Mouse (Mus musculus): Measurements from ENCODE around the gene Sytl3. TPM values are rescaled to one million over a fixed set of nuclear protein-coding genes. Genes with fewer than 3 reads are reported as not detected.

Sytl3 gene
- polyA plus RNA-seq, 1 experiment from 2014 or later = 0.25 TPM

- DNase-seq (ENCODE audit: low spot score) = no peak
- Histone ChIP-seq H3K27me3 (ENCODE audit: insufficient read depth, poor library complexity, severe bottlenecking) (no peaks in the 10 kb centered on the region), H3K9me3 (no peaks in the 10 kb centered on the region), H3K4me3 (no peak overlapping the region), H3K4me1 (peaks cover 78% of the 10 kb centered on the region), H3K27ac (peak overlapping the region; percentile 69), H3K36me3 (no peaks in the 10 kb centered on the region)
- 79% methylated on average over 4 of the region's 4 CpGs for whole genome bisulfite sequencing
Observed at GRCm38 (mm10) chr17:6764730-6765129, 105.8 kb downstream of the Sytl3 start.

GRCm38 (mm10) chr17:6765886-6766285 is 107.0 kb downstream of the Sytl3 start:
- 23% methylated on average over 2 of the region's 2 CpGs for WGBS
- no peaks in the 10 kb centered on the region for H3K9me3 ChIP-seq
- H3K27ac ChIP-seq = peak overlapping the region; percentile 69
- 0 out of 2 replicates have a peak overlapping the region, but pooled peaks have one; percentile 19 for H3K4me3 ChIP-seq
- no peaks in the 10 kb centered on the region for H3K27me3 ChIP-seq (ENCODE audit: insufficient read depth, poor library complexity, severe bottlenecking)
- no peaks in the 10 kb centered on the region for H3K36me3 ChIP-seq
- H3K4me1 ChIP-seq = peaks cover 77% of the 10 kb centered on the region
- DNase-seq (ENCODE audit: low spot score) = no peak

- Histone ChIP-seq H3K4me3 (no peak overlapping the region), H3K27me3 (ENCODE audit: insufficient read depth, poor library complexity, severe bottlenecking) (no peaks in the 10 kb centered on the region), H3K36me3 (no peaks in the 10 kb centered on the region), H3K4me1 (peaks cover 85% of the 10 kb centered on the region), H3K27ac (peak overlapping the region; percentile 68; the same call in 1 of the 2 replicates), H3K9me3 (no peaks in the 10 kb centered on the region)
- DNase-seq (ENCODE audit: low spot score) = no peak
- 69% methylated on average over 4 of the region's 4 CpGs for WGBS
Observed at GRCm38 (mm10) chr17:6766823-6767222, 107.9 kb downstream of the Sytl3 start.

GRCm38 (mm10) chr17:6767771-6768170 is 108.9 kb downstream of the Sytl3 start:
- peak overlapping the region; percentile 67; the same call in 1 of the 2 replicates for H3K27ac ChIP-seq
- no peaks in the 10 kb centered on the region for H3K36me3 ChIP-seq
- no peak for DNase-seq (ENCODE audit: low spot score)
- H3K9me3 ChIP-seq = no peaks in the 10 kb centered on the region
- H3K4me3 ChIP-seq = no peak overlapping the region
- H3K4me1 ChIP-seq = peaks cover 87% of the 10 kb centered on the region
- WGBS = 63% methylated on average over 5 of the region's 5 CpGs
- H3K27me3 ChIP-seq (ENCODE audit: insufficient read depth, poor library complexity, severe bottlenecking) = no peaks in the 10 kb centered on the region

GRCm38 (mm10) chr17:6768301-6768788 is 109.5 kb downstream of the Sytl3 start:
- H3K4me3 ChIP-seq = no peak overlapping the region
- H3K4me1 ChIP-seq = peaks cover 83% of the 10 kb centered on the region
- no peaks in the 10 kb centered on the region for H3K9me3 ChIP-seq
- DNase-seq (ENCODE audit: low spot score) = no peak
- no peaks in the 10 kb centered on the region for H3K27me3 ChIP-seq (ENCODE audit: insufficient read depth, poor library complexity, severe bottlenecking)
- whole genome bisulfite sequencing = 68% methylated on average over 5 of the region's 5 CpGs
- no peaks in the 10 kb centered on the region for H3K36me3 ChIP-seq
- H3K27ac ChIP-seq = peak overlapping the region; percentile 67; the same call in 1 of the 2 replicates

GRCm38 (mm10) chr17:6769602-6770001 is 110.7 kb downstream of the Sytl3 start:
- H3K4me3 ChIP-seq = no peak overlapping the region
- no peak for DNase-seq (ENCODE audit: low spot score)
- H3K9me3 ChIP-seq = no peaks in the 10 kb centered on the region
- no peaks in the 10 kb centered on the region for H3K36me3 ChIP-seq
- H3K4me1 ChIP-seq = peaks cover 83% of the 10 kb centered on the region
- H3K27me3 ChIP-seq (ENCODE audit: insufficient read depth, poor library complexity, severe bottlenecking) = no peaks in the 10 kb centered on the region
- peak overlapping the region; percentile 25; the same call in 1 of the 2 replicates for H3K27ac ChIP-seq
- WGBS = 61% methylated on average over 4 of the region's 4 CpGs

- no peaks in the 10 kb centered on the region for H3K27me3 ChIP-seq (ENCODE audit: insufficient read depth, poor library complexity, severe bottlenecking)
- peak overlapping the region; percentile 72 for H3K27ac ChIP-seq
- no peaks in the 10 kb centered on the region for H3K36me3 ChIP-seq
- 81% methylated on average over 16 of the region's 16 CpGs for WGBS
- no peak overlapping the region for H3K4me3 ChIP-seq
- no peak for DNase-seq (ENCODE audit: low spot score)
- peaks cover 68% of the 10 kb centered on the region for H3K4me1 ChIP-seq
- no peaks in the 10 kb centered on the region for H3K9me3 ChIP-seq
Observed at GRCm38 (mm10) chr17:6771661-6772489, 113.0 kb downstream of the Sytl3 start.

- 86% methylated on average over 5 of the region's 5 CpGs for WGBS
- H3K36me3 ChIP-seq = no peaks in the 10 kb centered on the region
- no peaks in the 10 kb centered on the region for H3K27me3 ChIP-seq (ENCODE audit: insufficient read depth, poor library complexity, severe bottlenecking)
- DNase-seq (ENCODE audit: low spot score) = no peak
- H3K4me3 ChIP-seq = no peak overlapping the region
- H3K4me1 ChIP-seq = peaks cover 67% of the 10 kb centered on the region
- H3K9me3 ChIP-seq = no peaks in the 10 kb centered on the region
- peak overlapping the region; percentile 72; the same call in 1 of the 2 replicates for H3K27ac ChIP-seq
Observed at GRCm38 (mm10) chr17:6772490-6772773, 113.5 kb downstream of the Sytl3 start.

- H3K4me3 ChIP-seq = no peak overlapping the region
- H3K27me3 ChIP-seq (ENCODE audit: insufficient read depth, poor library complexity, severe bottlenecking) = no peaks in the 10 kb centered on the region
- H3K4me1 ChIP-seq = peaks cover 62% of the 10 kb centered on the region
- peak overlapping the region; percentile 8 for H3K27ac ChIP-seq
- WGBS = 84% methylated on average over 14 of the region's 14 CpGs
- no peaks in the 10 kb centered on the region for H3K9me3 ChIP-seq
- DNase-seq (ENCODE audit: low spot score) = no peak
- no peaks in the 10 kb centered on the region for H3K36me3 ChIP-seq
Observed at GRCm38 (mm10) chr17:6773249-6773966, 114.5 kb downstream of the Sytl3 start.

GRCm38 (mm10) chr17:6775221-6775620 is 116.3 kb downstream of the Sytl3 start:
- Histone ChIP-seq H3K4me1 (peaks cover 61% of the 10 kb centered on the region), H3K36me3 (no peaks in the 10 kb centered on the region), H3K4me3 (no peak overlapping the region), H3K27ac (no peak overlapping the region), H3K27me3 (ENCODE audit: insufficient read depth, poor library complexity, severe bottlenecking) (no peaks in the 10 kb centered on the region), H3K9me3 (no peaks in the 10 kb centered on the region)
- WGBS = 89% methylated on average over 9 of the region's 9 CpGs
- DNase-seq (ENCODE audit: low spot score) = no peak

- DNase-seq (ENCODE audit: low spot score) = no peak
- Histone ChIP-seq H3K9me3 (no peaks in the 10 kb centered on the region), H3K27ac (no peak overlapping the region), H3K27me3 (ENCODE audit: insufficient read depth, poor library complexity, severe bottlenecking) (no peaks in the 10 kb centered on the region), H3K36me3 (no peaks in the 10 kb centered on the region), H3K4me1 (peaks cover 64% of the 10 kb centered on the region), H3K4me3 (no peak overlapping the region)
- 73% methylated on average over 4 of the region's 4 CpGs for WGBS
Observed at GRCm38 (mm10) chr17:6775671-6776070, 116.8 kb downstream of the Sytl3 start.

- Histone ChIP-seq H3K27me3 (ENCODE audit: insufficient read depth, poor library complexity, severe bottlenecking) (no peaks in the 10 kb centered on the region), H3K4me1 (peaks cover 64% of the 10 kb centered on the region), H3K36me3 (no peaks in the 10 kb centered on the region), H3K4me3 (no peak overlapping the region), H3K27ac (peak overlapping the region; percentile 11; the same call in 1 of the 2 replicates), H3K9me3 (no peaks in the 10 kb centered on the region)
- 84% methylated on average over 6 of the region's 6 CpGs for WGBS
- DNase-seq (ENCODE audit: low spot score) = no peak
Observed at GRCm38 (mm10) chr17:6776123-6776522, 117.2 kb downstream of the Sytl3 start.

- H3K4me3 ChIP-seq = no peak overlapping the region
- DNase-seq (ENCODE audit: low spot score) = no peak
- H3K27me3 ChIP-seq (ENCODE audit: insufficient read depth, poor library complexity, severe bottlenecking) = no peaks in the 10 kb centered on the region
- peak overlapping the region; percentile 11; the same call in 1 of the 2 replicates for H3K27ac ChIP-seq
- peaks cover 60% of the 10 kb centered on the region for H3K4me1 ChIP-seq
- H3K9me3 ChIP-seq = no peaks in the 10 kb centered on the region
- H3K36me3 ChIP-seq = no peaks in the 10 kb centered on the region
- 53% methylated on average over 5 of the region's 5 CpGs for WGBS
Observed at GRCm38 (mm10) chr17:6776576-6776975, 117.7 kb downstream of the Sytl3 start.

Data from heart, embryonic 10.5 days (tissue).